Mouse (Mus musculus): ENCODE results near the gene Gcgr. TPM values are rescaled to one million over a fixed set of nuclear protein-coding genes. Genes with fewer than 3 reads are reported as not detected.
A peak's percentile ranks its signal among the peaks of the same experiment; 100 is the strongest.
"Not testable (repeated sequence)": the region's sequence is repeated elsewhere in the genome, so short reads cannot be mapped to it uniquely, and the experiment has no call there.

Gene Gcgr
- polyA plus RNA-seq, 1 experiment from 2014 or later: 0.29 TPM

GRCm38 (mm10) chr11:120509940-120510339 lies 20.6 kb upstream of the Gcgr start:
- no peak for ATAC-seq (ENCODE audit: low FRiP score, low read depth)
- Histone ChIP-seq H3K27me3 (no peaks in the 10 kb centered on the region; the same call in 1 of the 2 replicates), H3K4me3 (no peak overlapping the region), H3K4me1 (peaks cover 13% of the 10 kb centered on the region), H3K27ac (replicated peaks) (no peak overlapping the region), H3K4me2 (replicated peaks) (no peak overlapping the region), H3K9ac (replicated peaks) (no peak overlapping the region), H3K36me3 (no peaks in the 10 kb centered on the region), H3K9me3 (no peaks in the 10 kb centered on the region)
- 29% methylated on average over 4 of the region's 4 CpGs for WGBS

- Histone ChIP-seq H3K4me1 (peaks cover 13% of the 10 kb centered on the region), H3K36me3 (no peaks in the 10 kb centered on the region), H3K4me2 (replicated peaks) (peak overlapping the region; percentile 43), H3K27me3 (no peaks in the 10 kb centered on the region; the same call in 1 of the 2 replicates), H3K9me3 (no peaks in the 10 kb centered on the region), H3K9ac (replicated peaks) (peak overlapping the region; percentile 55), H3K4me3 (peak overlapping the region; percentile 20), H3K27ac (replicated peaks) (no peak overlapping the region)
- no peak for ATAC-seq (ENCODE audit: low FRiP score, low read depth)
- WGBS: 3% methylated on average over 16 of the region's 16 CpGs
Measured at GRCm38 (mm10) chr11:120510375-120511030, 20.0 kb upstream of the Gcgr start.

GRCm38 (mm10) chr11:120512790-120513453 lies 17.6 kb upstream of the Gcgr start:
- 56% methylated on average over 6 of the region's 6 CpGs for whole genome bisulfite sequencing

GRCm38 (mm10) chr11:120514262-120514661 lies 16.2 kb upstream of the Gcgr start:
- H3K9ac ChIP-seq (replicated peaks); H3K27me3 ChIP-seq; ATAC-seq (ENCODE audit: low FRiP score, low read depth); H3K36me3 ChIP-seq; H3K4me2 ChIP-seq (replicated peaks); H3K9me3 ChIP-seq; H3K27ac ChIP-seq (replicated peaks); H3K4me3 ChIP-seq: not testable (repeated sequence)
- 95% methylated on average over 2 of the region's 2 CpGs for WGBS
- peaks cover 13% of the 10 kb centered on the region for H3K4me1 ChIP-seq

More at GRCm38 (mm10) chr11:120512790-120513453, 17.6 kb upstream of the Gcgr start:
- Histone ChIP-seq H3K4me1 (peaks cover 13% of the 10 kb centered on the region), H3K4me2 (replicated peaks) (no peak overlapping the region), H3K27me3 (peaks cover 9% of the 10 kb centered on the region; the same call in 1 of the 2 replicates), H3K27ac (replicated peaks) (no peak overlapping the region), H3K9me3 (no peaks in the 10 kb centered on the region), H3K4me3 (no peak overlapping the region), H3K36me3 (no peaks in the 10 kb centered on the region), H3K9ac (replicated peaks) (no peak overlapping the region)
- no peak for ATAC-seq (ENCODE audit: low FRiP score, low read depth)

DNA sequence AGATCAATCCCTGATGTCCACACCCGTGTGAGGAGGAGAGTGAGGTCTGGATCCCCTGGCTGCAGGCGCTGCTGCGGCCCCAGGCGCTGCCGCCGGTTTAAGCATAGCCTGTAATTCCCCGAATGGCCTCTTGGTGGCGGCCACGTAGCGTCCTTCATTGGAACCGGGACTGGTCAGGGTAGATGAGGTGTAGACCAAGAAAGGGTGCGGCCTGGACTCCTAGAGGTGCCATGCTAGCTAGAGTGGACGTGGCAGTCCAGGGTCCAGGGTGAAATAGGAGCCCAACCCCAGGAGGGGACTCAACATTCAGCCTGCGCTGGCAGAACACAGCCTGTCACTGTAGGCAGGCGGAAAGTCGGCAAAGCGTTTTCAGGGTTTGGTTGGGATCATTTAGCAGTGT lies 14.9 kb upstream of the Gcgr start:
- H3K27ac ChIP-seq (replicated peaks): no peak overlapping the region
- 17% methylated on average over 17 of the region's 17 CpGs for WGBS
- no peak overlapping the region for H3K9ac ChIP-seq (replicated peaks)
- H3K27me3 ChIP-seq: peaks cover 14% of the 10 kb centered on the region; the same call in 1 of the 2 replicates
- peaks cover 6% of the 10 kb centered on the region for H3K4me1 ChIP-seq
- no peak overlapping the region for H3K4me2 ChIP-seq (replicated peaks)
- H3K4me3 ChIP-seq: no peak overlapping the region
- no peaks in the 10 kb centered on the region for H3K36me3 ChIP-seq
- H3K9me3 ChIP-seq: no peaks in the 10 kb centered on the region
- peak; percentile 60; the same call in 1 of the 2 replicates for ATAC-seq (ENCODE audit: low FRiP score, low read depth)

GRCm38 (mm10) chr11:120517147-120517546 lies 13.4 kb upstream of the Gcgr start:
- Histone ChIP-seq H3K4me2 (replicated peaks) (no peak overlapping the region), H3K4me3 (no peak overlapping the region), H3K9ac (replicated peaks) (no peak overlapping the region), H3K27me3 (peaks cover 14% of the 10 kb centered on the region; the same call in 1 of the 2 replicates), H3K36me3 (no peaks in the 10 kb centered on the region), H3K4me1 (no peaks in the 10 kb centered on the region), H3K27ac (replicated peaks) (no peak overlapping the region), H3K9me3 (no peaks in the 10 kb centered on the region)
- no peak for ATAC-seq (ENCODE audit: low FRiP score, low read depth)
- whole genome bisulfite sequencing: 64% methylated on average over 4 of the region's 4 CpGs

GRCm38 (mm10) chr11:120518027-120518426 lies 12.5 kb upstream of the Gcgr start:
- no peak for ATAC-seq (ENCODE audit: low FRiP score, low read depth)
- Histone ChIP-seq H3K4me1 (no peaks in the 10 kb centered on the region), H3K9me3 (no peaks in the 10 kb centered on the region), H3K36me3 (no peaks in the 10 kb centered on the region), H3K27ac (replicated peaks) (no peak overlapping the region), H3K9ac (replicated peaks) (no peak overlapping the region), H3K4me3 (no peak overlapping the region), H3K4me2 (replicated peaks) (no peak overlapping the region), H3K27me3 (peaks cover 14% of the 10 kb centered on the region; the same call in 1 of the 2 replicates)
- WGBS: 68% methylated on average over 6 of the region's 6 CpGs

DNA sequence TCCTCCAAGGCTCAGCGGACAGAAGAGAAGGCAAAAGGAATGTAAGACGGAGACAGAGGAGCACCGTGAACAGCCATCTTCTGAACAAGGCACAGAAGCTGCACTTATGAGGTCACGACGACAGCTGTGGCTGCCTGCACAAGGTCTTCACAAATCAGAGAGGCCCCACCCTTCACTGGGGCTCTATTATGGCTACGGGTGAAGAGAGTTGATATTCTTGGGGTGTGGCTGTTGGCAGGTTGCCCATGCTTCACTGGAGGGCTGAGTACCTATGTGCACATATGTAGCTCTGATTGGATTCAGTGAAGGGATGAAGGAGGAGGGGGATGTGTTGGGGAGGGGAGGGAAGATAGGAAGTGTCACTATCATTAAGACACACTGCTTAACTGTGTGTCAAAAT lies 11.9 kb upstream of the Gcgr start:
- ATAC-seq (ENCODE audit: low FRiP score, low read depth): no peak
- H3K36me3 ChIP-seq: no peaks in the 10 kb centered on the region
- H3K4me2 ChIP-seq (replicated peaks): no peak overlapping the region
- peaks cover 14% of the 10 kb centered on the region; the same call in 1 of the 2 replicates for H3K27me3 ChIP-seq
- H3K4me3 ChIP-seq: no peak overlapping the region
- no peaks in the 10 kb centered on the region for H3K9me3 ChIP-seq
- no peak overlapping the region for H3K9ac ChIP-seq (replicated peaks)
- H3K27ac ChIP-seq (replicated peaks): no peak overlapping the region
- WGBS: 85% methylated on average over 6 of the region's 6 CpGs
- H3K4me1 ChIP-seq: no peaks in the 10 kb centered on the region

DNA sequence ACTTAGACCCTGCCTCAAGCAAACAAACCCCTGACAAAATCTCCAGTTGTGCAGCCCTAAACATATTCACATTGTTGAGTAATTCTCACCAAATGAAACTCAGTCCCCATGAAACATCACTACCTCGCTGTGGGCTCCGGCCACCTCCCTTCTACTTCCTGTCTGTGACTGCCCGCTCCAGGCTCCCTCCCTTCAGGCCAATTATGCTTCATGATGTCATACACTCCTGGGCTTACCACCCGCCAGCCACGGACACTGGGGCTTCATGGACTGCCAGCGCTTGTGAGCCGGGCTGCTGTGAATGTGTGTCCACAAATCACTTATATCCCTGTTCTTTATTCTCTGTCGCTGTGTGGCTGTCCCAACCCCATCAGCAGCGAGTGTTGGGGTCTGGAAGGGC lies 10.8 kb upstream of the Gcgr start:
- 61% methylated on average over 9 of the region's 9 CpGs for WGBS
- H3K27ac ChIP-seq (replicated peaks): no peak overlapping the region
- H3K9ac ChIP-seq (replicated peaks): no peak overlapping the region
- H3K4me2 ChIP-seq (replicated peaks): no peak overlapping the region
- H3K4me3 ChIP-seq: no peak overlapping the region
- H3K36me3 ChIP-seq: no peaks in the 10 kb centered on the region
- H3K27me3 ChIP-seq: peaks cover 14% of the 10 kb centered on the region; the same call in 1 of the 2 replicates
- no peaks in the 10 kb centered on the region for H3K4me1 ChIP-seq
- no peak for ATAC-seq (ENCODE audit: low FRiP score, low read depth)
- H3K9me3 ChIP-seq: no peaks in the 10 kb centered on the region; the same call in 1 of the 2 replicates

DNA sequence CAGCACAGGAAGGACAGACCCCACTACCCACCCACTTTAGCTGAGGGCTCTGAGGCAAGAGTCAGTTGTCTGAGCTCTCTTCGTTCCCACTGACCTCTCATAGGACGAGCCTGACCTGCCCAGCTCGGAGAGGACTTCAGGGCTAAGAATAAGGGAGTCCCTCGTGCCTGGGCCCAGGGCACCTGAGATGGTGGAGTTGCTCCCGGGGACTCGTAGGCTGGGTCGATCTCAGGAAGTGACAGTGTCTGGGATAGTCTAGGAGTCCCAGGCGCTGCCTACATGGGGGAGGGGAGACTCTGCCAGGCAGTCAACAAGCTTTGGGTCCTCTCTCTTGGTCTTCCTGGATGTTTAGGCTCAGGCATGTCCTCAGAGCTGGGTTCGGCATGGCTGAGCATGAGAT lies 10.0 kb upstream of the Gcgr start:
- Histone ChIP-seq H3K9me3 (no peaks in the 10 kb centered on the region; the same call in 1 of the 2 replicates), H3K4me3 (no peak overlapping the region), H3K27ac (replicated peaks) (no peak overlapping the region), H3K27me3 (peaks cover 14% of the 10 kb centered on the region; the same call in 1 of the 2 replicates), H3K36me3 (no peaks in the 10 kb centered on the region), H3K4me1 (no peaks in the 10 kb centered on the region), H3K4me2 (replicated peaks) (no peak overlapping the region), H3K9ac (replicated peaks) (no peak overlapping the region)
- no peak for ATAC-seq (ENCODE audit: low FRiP score, low read depth)
- 79% methylated on average over 9 of the region's 9 CpGs for WGBS

- Histone ChIP-seq H3K4me3 (no peak overlapping the region), H3K4me2 (replicated peaks) (no peak overlapping the region), H3K9ac (replicated peaks) (no peak overlapping the region), H3K4me1 (no peaks in the 10 kb centered on the region), H3K27me3 (peaks cover 12% of the 10 kb centered on the region; the same call in 1 of the 2 replicates), H3K27ac (replicated peaks) (no peak overlapping the region), H3K9me3 (no peaks in the 10 kb centered on the region; the same call in 1 of the 2 replicates), H3K36me3 (no peaks in the 10 kb centered on the region)
- ATAC-seq (ENCODE audit: low FRiP score, low read depth): no peak
- 85% methylated on average over 5 of the region's 5 CpGs for WGBS
Measured at GRCm38 (mm10) chr11:120520967-120521540, 9.4 kb upstream of the Gcgr start.

GRCm38 (mm10) chr11:120522581-120522980 lies 7.9 kb upstream of the Gcgr start:
- 0 out of 2 replicates have a peak, but pooled peaks cover 7% of the 10 kb centered on the region for H3K27me3 ChIP-seq
- H3K36me3 ChIP-seq: no peaks in the 10 kb centered on the region
- no peaks in the 10 kb centered on the region for H3K4me1 ChIP-seq
- 86% methylated on average over 8 of the region's 8 CpGs for whole genome bisulfite sequencing
- H3K27ac ChIP-seq (replicated peaks): no peak overlapping the region
- H3K4me2 ChIP-seq (replicated peaks): no peak overlapping the region
- no peak for ATAC-seq (ENCODE audit: low FRiP score, low read depth)
- H3K9ac ChIP-seq (replicated peaks): no peak overlapping the region
- H3K9me3 ChIP-seq: no peaks in the 10 kb centered on the region; the same call in 1 of the 2 replicates
- no peak overlapping the region for H3K4me3 ChIP-seq

Measured in midbrain, embryonic 12.5 days (tissue).